Mouse (Mus musculus): ENCODE data around the gene Mcf2l. TPM values are rescaled to one million over a fixed set of nuclear protein-coding genes. Genes with fewer than 3 reads are reported as not detected.
A peak's percentile ranks its signal among the peaks of the same experiment; 100 is the strongest.

The Mcf2l gene
- polyA plus RNA-seq, 1 experiment from 2014 or later, result 80.3 TPM

GRCm38 (mm10) chr8:12844347-12844950, 29.2 kb upstream of the Mcf2l start:
- no peak overlapping the region for H3K9ac ChIP-seq
- no peak for ATAC-seq
- WGBS, result 95% methylated on average over 16 of the region's 16 CpGs
- no peaks in the 10 kb centered on the region for H3K4me1 ChIP-seq
- no peak overlapping the region for H3K4me2 ChIP-seq
- no peak overlapping the region for H3K27ac ChIP-seq
- no peaks in the 10 kb centered on the region for H3K27me3 ChIP-seq
- peaks cover 87% of the 10 kb centered on the region for H3K36me3 ChIP-seq (ENCODE audit: poor library complexity, severe bottlenecking)
- H3K4me3 ChIP-seq, result no peak overlapping the region
- H3K9me3 ChIP-seq (replicated peaks), result no peaks in the 10 kb centered on the region

- no peak for ATAC-seq
Measured at GRCm38 (mm10) chr8:12846447-12846846, 27.2 kb upstream of the Mcf2l start.

GRCm38 (mm10) chr8:12851241-12851640, 22.4 kb upstream of the Mcf2l start:
- no peaks in the 10 kb centered on the region for H3K27me3 ChIP-seq
- peaks cover 73% of the 10 kb centered on the region for H3K36me3 ChIP-seq (ENCODE audit: poor library complexity, severe bottlenecking)
- no peak overlapping the region for H3K4me2 ChIP-seq
- no peak overlapping the region for H3K27ac ChIP-seq
- ATAC-seq, result no peak
- 90% methylated on average over 10 of the region's 10 CpGs for WGBS
- H3K4me3 ChIP-seq, result no peak overlapping the region
- H3K9ac ChIP-seq, result no peak overlapping the region
- no peaks in the 10 kb centered on the region for H3K4me1 ChIP-seq
- no peaks in the 10 kb centered on the region for H3K9me3 ChIP-seq (replicated peaks)

More at GRCm38 (mm10) chr8:12846447-12846846, 27.2 kb upstream of the Mcf2l start:
- 89% methylated on average over 6 of the region's 6 CpGs for WGBS
- H3K4me1 ChIP-seq, result no peaks in the 10 kb centered on the region
- no peaks in the 10 kb centered on the region for H3K9me3 ChIP-seq (replicated peaks)
- H3K4me2 ChIP-seq, result no peak overlapping the region
- H3K27ac ChIP-seq, result no peak overlapping the region
- no peaks in the 10 kb centered on the region for H3K27me3 ChIP-seq
- H3K9ac ChIP-seq, result no peak overlapping the region
- H3K4me3 ChIP-seq, result no peak overlapping the region
- peaks cover 92% of the 10 kb centered on the region for H3K36me3 ChIP-seq (ENCODE audit: poor library complexity, severe bottlenecking)

- no peak overlapping the region for H3K4me3 ChIP-seq
- no peak overlapping the region for H3K9ac ChIP-seq
- H3K4me1 ChIP-seq, result no peaks in the 10 kb centered on the region
- peaks cover 69% of the 10 kb centered on the region for H3K36me3 ChIP-seq (ENCODE audit: poor library complexity, severe bottlenecking)
- no peak overlapping the region for H3K27ac ChIP-seq
- ATAC-seq, result no peak
- H3K9me3 ChIP-seq (replicated peaks), result no peaks in the 10 kb centered on the region
- H3K27me3 ChIP-seq, result no peaks in the 10 kb centered on the region
- 82% methylated on average over 15 of the region's 15 CpGs for WGBS
- H3K4me2 ChIP-seq, result no peak overlapping the region
Measured at GRCm38 (mm10) chr8:12856038-12856437, 17.6 kb upstream of the Mcf2l start.

- no peaks in the 10 kb centered on the region for H3K27me3 ChIP-seq
- H3K9ac ChIP-seq, result no peak overlapping the region
- WGBS, result 85% methylated on average over 3 of the region's 3 CpGs
- H3K4me3 ChIP-seq, result no peak overlapping the region
- peaks cover 75% of the 10 kb centered on the region for H3K36me3 ChIP-seq (ENCODE audit: poor library complexity, severe bottlenecking)
- no peak overlapping the region for H3K4me2 ChIP-seq
- H3K27ac ChIP-seq, result no peak overlapping the region
- H3K4me1 ChIP-seq, result no peaks in the 10 kb centered on the region
- no peaks in the 10 kb centered on the region for H3K9me3 ChIP-seq (replicated peaks)
- no peak for ATAC-seq
Measured at GRCm38 (mm10) chr8:12863061-12863460, 10.5 kb upstream of the Mcf2l start.

- H3K4me2 ChIP-seq, result no peak overlapping the region
- H3K27me3 ChIP-seq, result no peaks in the 10 kb centered on the region
- H3K4me1 ChIP-seq, result no peaks in the 10 kb centered on the region
- H3K27ac ChIP-seq, result no peak overlapping the region
- no peak overlapping the region for H3K4me3 ChIP-seq
- no peak overlapping the region for H3K9ac ChIP-seq
- H3K9me3 ChIP-seq (replicated peaks), result no peaks in the 10 kb centered on the region
- no peak for ATAC-seq
- 79% methylated on average over 14 of the region's 14 CpGs for WGBS
- H3K36me3 ChIP-seq (ENCODE audit: poor library complexity, severe bottlenecking), result peaks cover 69% of the 10 kb centered on the region
Measured at GRCm38 (mm10) chr8:12863608-12864007, 10.0 kb upstream of the Mcf2l start.

- H3K27me3 ChIP-seq, result no peaks in the 10 kb centered on the region
- H3K4me2 ChIP-seq, result no peak overlapping the region
- H3K9me3 ChIP-seq (replicated peaks), result no peaks in the 10 kb centered on the region
- H3K4me3 ChIP-seq, result no peak overlapping the region
- 73% methylated on average over 6 of the region's 6 CpGs for WGBS
- H3K36me3 ChIP-seq (ENCODE audit: poor library complexity, severe bottlenecking), result peaks cover 51% of the 10 kb centered on the region
- H3K4me1 ChIP-seq, result peaks cover 10% of the 10 kb centered on the region
- no peak overlapping the region for H3K27ac ChIP-seq
- no peak overlapping the region for H3K9ac ChIP-seq
- no peak for ATAC-seq
Measured at GRCm38 (mm10) chr8:12865790-12866189, 7.8 kb upstream of the Mcf2l start.

- Histone ChIP-seq H3K9ac (no peak overlapping the region), H3K4me1 (peaks cover 41% of the 10 kb centered on the region), H3K9me3 (replicated peaks) (no peaks in the 10 kb centered on the region), H3K4me2 (no peak overlapping the region), H3K4me3 (no peak overlapping the region), H3K27me3 (no peaks in the 10 kb centered on the region), H3K36me3 (ENCODE audit: poor library complexity, severe bottlenecking) (peaks cover 14% of the 10 kb centered on the region), H3K27ac (0 out of 2 replicates have a peak overlapping the region, but pooled peaks have one; percentile 14)
- 80% methylated on average over 3 of the region's 3 CpGs for WGBS
- ATAC-seq, result no peak
Measured at GRCm38 (mm10) chr8:12869661-12870060, 3.9 kb upstream of the Mcf2l start.

GRCm38 (mm10) chr8:12870656-12871055, 3.0 kb upstream of the Mcf2l start:
- H3K4me2 ChIP-seq, result no peak overlapping the region
- H3K4me3 ChIP-seq, result no peak overlapping the region
- peaks cover 4% of the 10 kb centered on the region for H3K36me3 ChIP-seq (ENCODE audit: poor library complexity, severe bottlenecking)
- no peaks in the 10 kb centered on the region for H3K9me3 ChIP-seq (replicated peaks)
- peaks cover 51% of the 10 kb centered on the region for H3K4me1 ChIP-seq
- no peak overlapping the region for H3K9ac ChIP-seq
- H3K27ac ChIP-seq, result peak overlapping the region; percentile 86
- WGBS, result 86% methylated on average over 5 of the region's 5 CpGs
- ATAC-seq, result no peak
- no peaks in the 10 kb centered on the region for H3K27me3 ChIP-seq

GRCm38 (mm10) chr8:12871461-12871860, 2.1 kb upstream of the Mcf2l start:
- H3K4me2 ChIP-seq, result peak overlapping the region; percentile 20; the same call in 1 of the 2 replicates
- H3K9me3 ChIP-seq (replicated peaks), result no peaks in the 10 kb centered on the region
- H3K9ac ChIP-seq, result peak overlapping the region; percentile 27; the same call in 1 of the 2 replicates
- no peak overlapping the region for H3K4me3 ChIP-seq
- no peaks in the 10 kb centered on the region for H3K27me3 ChIP-seq
- H3K4me1 ChIP-seq, result peaks cover 59% of the 10 kb centered on the region
- H3K27ac ChIP-seq, result peak overlapping the region; percentile 86
- no peaks in the 10 kb centered on the region for H3K36me3 ChIP-seq (ENCODE audit: poor library complexity, severe bottlenecking)
- peak; percentile 55 for ATAC-seq
- 0% methylated on average over 5 of the region's 5 CpGs for WGBS

- peaks cover 67% of the 10 kb centered on the region for H3K4me1 ChIP-seq
- peak overlapping the region; percentile 72 for H3K27ac ChIP-seq
- 4% methylated on average over 8 of the region's 9 CpGs for WGBS
- H3K27me3 ChIP-seq, result no peaks in the 10 kb centered on the region
- no peaks in the 10 kb centered on the region for H3K9me3 ChIP-seq (replicated peaks)
- H3K9ac ChIP-seq, result peak overlapping the region; percentile 72
- H3K4me2 ChIP-seq, result peak overlapping the region; percentile 66
- peak; percentile 30 for ATAC-seq
- peak overlapping the region; percentile 60 for H3K4me3 ChIP-seq
- no peaks in the 10 kb centered on the region for H3K36me3 ChIP-seq (ENCODE audit: poor library complexity, severe bottlenecking)
Measured at GRCm38 (mm10) chr8:12872983-12873356, 636 bp upstream of the Mcf2l start.

GRCm38 (mm10) chr8:12874194-12874791, 687 bp downstream of the Mcf2l start:
- peak overlapping the region; percentile 66 for H3K4me2 ChIP-seq
- peak; percentile 48 for ATAC-seq
- peak overlapping the region; percentile 60 for H3K4me3 ChIP-seq
- peak overlapping the region; percentile 72 for H3K9ac ChIP-seq
- H3K4me1 ChIP-seq, result peaks cover 66% of the 10 kb centered on the region
- H3K27me3 ChIP-seq, result no peaks in the 10 kb centered on the region
- H3K9me3 ChIP-seq (replicated peaks), result no peaks in the 10 kb centered on the region
- peak overlapping the region; percentile 72 for H3K27ac ChIP-seq
- 11% methylated on average over 8 of the region's 8 CpGs for WGBS
- no peaks in the 10 kb centered on the region for H3K36me3 ChIP-seq (ENCODE audit: poor library complexity, severe bottlenecking)
